Mouse (Mus musculus) intestine, embryonic 16.5 days (tissue): ENCODE data around the gene Arpc2. TPM values are rescaled to one million over a fixed set of nuclear protein-coding genes. Genes with fewer than 3 reads are reported as not detected.
A peak's percentile ranks its signal among the peaks of the same experiment; 100 is the strongest.

Experiments used
- ATAC-seq: fragments of 200-750 bp; cut with Nextera tagmentation; 2 replicates; pipeline ENCODE4 v1.8.0; 2017; ENCODE audit warnings: moderate TSS enrichment, moderate library complexity
- H3K27ac ChIP-seq: fragments of 300-500 bp; sonication (generic); 2 replicates; pipeline ENCODE4 v1.5.1; 2014; ENCODE audit warnings: mild to moderate bottlenecking, low read length
- H3K27me3 ChIP-seq: fragments of 300-500 bp; sonication (generic); replicated peaks from 2 replicates; pipeline ENCODE4 v1.6.1; 2014; ENCODE audit warnings: low read length, control low read depth, mixed read lengths; ENCODE audit not compliant: control insufficient read depth, insufficient read depth
- H3K36me3 ChIP-seq: fragments of 300-500 bp; sonication (generic); 2 replicates; pipeline ENCODE4 v1.6.1; 2014; ENCODE audit warnings: low read length, control low read depth; ENCODE audit not compliant: control insufficient read depth, insufficient read depth
- H3K4me1 ChIP-seq: fragments of 300-500 bp; sonication (generic); 2 replicates; pipeline ENCODE4 v1.6.1; 2014; ENCODE audit warnings: low read length, control low read depth, mixed read lengths; ENCODE audit not compliant: control insufficient read depth, insufficient read depth
- H3K4me2 ChIP-seq: fragments of 300-500 bp; sonication (generic); 2 replicates; pipeline ENCODE4 v1.6.1; 2014; ENCODE audit warnings: low read depth, low read length, control low read depth
- H3K4me3 ChIP-seq: fragments of 300-500 bp; sonication (generic); 2 replicates; pipeline ENCODE4 v1.5.1; 2014; ENCODE audit warnings: mild to moderate bottlenecking, low read length
- H3K9ac ChIP-seq: fragments of 300-500 bp; sonication (generic); 2 replicates; pipeline ENCODE4 v1.6.1; 2014; ENCODE audit warnings: low read depth, low read length
- H3K9me3 ChIP-seq: fragments of 300-500 bp; sonication (generic); 2 replicates; pipeline ENCODE4 v1.6.1; 2016; ENCODE audit warnings: low read length, control low read depth; ENCODE audit not compliant: control insufficient read depth
- WGBS: fragments of 180-500 bp; shearing (Covaris S2); extraction: QIAGEN DNeasy Blood & Tissue Kit; methylation state at CpG from one replicate; pipeline ENCODE4 v1.1.7; 2014; 5-methylcytosine and 5-hydroxymethylcytosine counted together
- polyA plus RNA-seq: library from polyadenylated mRNA; unstranded; fragments of >200 nt; fragmentation: Nextera tagmentation; extraction: Ambion mirVana; gene quantifications from 2 replicates; pipeline ENCODE4 v1.2.1, GENCODE M21; 2015

Gene Arpc2
- polyA plus RNA-seq: 556 and 575 TPM in 2 replicates

DNA sequence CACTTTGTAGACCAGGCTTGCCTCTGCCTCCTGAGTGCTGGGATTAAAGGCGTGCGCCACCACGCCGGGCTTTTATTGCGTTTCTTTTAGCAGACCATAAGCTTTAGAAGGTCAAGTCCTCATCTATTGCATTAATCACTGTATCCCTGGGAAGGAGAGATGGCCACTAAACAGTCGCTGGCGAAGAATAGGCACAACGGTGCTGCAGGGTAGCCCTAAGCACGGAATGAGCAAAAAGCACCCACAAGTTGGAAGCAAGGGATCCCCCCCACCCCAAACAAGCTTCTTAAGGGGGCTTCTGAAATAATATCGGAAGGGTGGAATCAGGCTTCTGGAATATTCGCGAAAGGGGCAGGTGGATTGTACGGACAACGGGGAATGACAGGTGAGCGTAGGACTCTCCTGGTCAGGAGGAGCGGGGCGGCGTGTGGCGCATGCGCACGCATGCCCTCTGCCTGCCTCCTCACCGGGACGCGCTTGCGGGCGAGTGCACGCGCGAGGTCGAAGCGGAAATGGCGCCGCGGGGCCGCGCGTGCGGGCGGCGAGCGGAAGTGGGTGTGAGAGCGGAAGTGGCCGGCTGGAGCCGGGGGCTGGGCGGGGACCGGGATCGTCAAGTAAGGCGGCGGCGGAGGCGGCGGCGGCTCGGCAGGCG lies at the start of gene Arpc2:
TSS of gene Arpc2 (plus strand) at position 147 of the 652 bp plus-strand sequence.
- peak within 1 kb of the TSS; percentile 99 for H3K9ac ChIP-seq
- H3K9me3 ChIP-seq: no peaks in the 10 kb centered on the region
- WGBS: under 1% methylated on average over 55 of the region's 55 CpGs
- peaks cover 29% of the 10 kb centered on the region for H3K4me1 ChIP-seq
- peak within 1 kb of the TSS; percentile 93 for H3K27ac ChIP-seq
- peak within 1 kb of the TSS; percentile 98 for H3K4me3 ChIP-seq
- H3K36me3 ChIP-seq: no peaks in the 10 kb centered on the region
- H3K27me3 ChIP-seq: no peaks in the 10 kb centered on the region
- peak; percentile 90 for ATAC-seq
- peak within 1 kb of the TSS; percentile 68 for H3K4me2 ChIP-seq

- ATAC-seq: no peak
Observed at GRCm38 (mm10) chr1:74190471-74190870, 45.4 kb upstream of the Arpc2 start.

GRCm38 (mm10) chr1:74192711-74193110 lies 43.2 kb upstream of the Arpc2 start:
- H3K4me2 ChIP-seq: no peak overlapping the region
- no peak overlapping the region for H3K9ac ChIP-seq
- no peaks in the 10 kb centered on the region for H3K27me3 ChIP-seq
- no peak overlapping the region for H3K4me3 ChIP-seq
- WGBS: 69% methylated on average over 2 of the region's 2 CpGs
- ATAC-seq: no peak
- no peaks in the 10 kb centered on the region for H3K4me1 ChIP-seq
- H3K36me3 ChIP-seq: no peaks in the 10 kb centered on the region
- no peaks in the 10 kb centered on the region for H3K9me3 ChIP-seq
- no peak overlapping the region for H3K27ac ChIP-seq

More at GRCm38 (mm10) chr1:74190471-74190870, 45.4 kb upstream of the Arpc2 start:
- Histone ChIP-seq H3K27ac (no peak overlapping the region), H3K4me2 (no peak overlapping the region), H3K9ac (no peak overlapping the region), H3K27me3 (no peaks in the 10 kb centered on the region), H3K9me3 (no peaks in the 10 kb centered on the region), H3K36me3 (no peaks in the 10 kb centered on the region), H3K4me1 (no peaks in the 10 kb centered on the region), H3K4me3 (no peak overlapping the region)
- 89% methylated on average over 7 of the region's 7 CpGs for WGBS

DNA sequence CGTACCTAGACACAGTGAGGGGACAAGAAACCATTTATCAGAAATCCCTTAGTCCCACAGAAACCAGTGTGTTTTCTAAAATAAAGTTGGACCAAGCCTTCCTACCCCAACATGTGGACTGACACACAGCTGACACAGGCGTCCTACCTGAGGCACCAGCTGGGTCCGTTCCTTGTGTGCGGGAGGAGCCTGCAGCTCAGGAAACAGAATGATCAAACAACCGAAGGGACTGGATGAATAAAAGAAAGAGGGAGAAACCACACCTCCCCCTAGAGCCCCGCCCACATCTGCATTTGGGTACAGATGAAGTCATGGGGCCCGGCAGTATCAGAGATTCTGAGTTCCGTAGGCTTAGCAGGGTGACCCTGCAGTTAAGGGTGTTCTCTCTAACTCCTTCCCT lies 41.4 kb upstream of the Arpc2 start, which contains the start of gene Cxcr1:
TSS of gene Cxcr1 (minus strand) at position 187 of the 400 bp plus-strand sequence.
- Histone ChIP-seq H3K4me3 (no peak within 1 kb of the TSS), H3K4me2 (no peak within 1 kb of the TSS), H3K27ac (no peak within 1 kb of the TSS), H3K4me1 (peaks cover 8% of the 10 kb centered on the region), H3K9ac (no peak within 1 kb of the TSS), H3K36me3 (no peaks in the 10 kb centered on the region), H3K27me3 (no peaks in the 10 kb centered on the region), H3K9me3 (no peaks in the 10 kb centered on the region)
- ATAC-seq: no peak
- 67% methylated on average over 8 of the region's 8 CpGs for WGBS

DNA sequence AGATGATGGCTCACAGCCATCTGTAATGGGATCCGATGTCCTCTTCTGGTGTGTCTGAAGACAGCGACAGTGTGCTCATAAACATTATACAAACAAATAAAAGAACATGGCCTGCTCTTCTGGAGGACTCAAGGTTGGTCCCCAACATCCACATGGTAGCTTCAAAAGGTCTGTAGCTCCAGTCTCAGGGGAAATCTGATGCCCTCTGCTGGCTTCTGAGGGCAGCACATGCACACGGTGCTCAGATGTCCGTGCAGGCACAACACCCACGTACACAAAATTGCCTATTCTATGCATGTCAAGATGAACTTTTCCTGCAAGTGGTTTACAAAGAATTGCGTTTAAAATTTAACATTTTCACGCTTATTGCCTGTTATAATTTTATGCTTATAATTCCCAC lies 39.9 kb upstream of the Arpc2 start:
- Histone ChIP-seq H3K27ac (peak overlapping the region; percentile 84), H3K4me1 (peaks cover 18% of the 10 kb centered on the region), H3K4me3 (no peak overlapping the region), H3K9ac (no peak overlapping the region), H3K4me2 (no peak overlapping the region), H3K9me3 (no peaks in the 10 kb centered on the region), H3K27me3 (no peaks in the 10 kb centered on the region), H3K36me3 (no peaks in the 10 kb centered on the region)
- 49% methylated on average over 7 of the region's 7 CpGs for WGBS
- no peak for ATAC-seq

DNA sequence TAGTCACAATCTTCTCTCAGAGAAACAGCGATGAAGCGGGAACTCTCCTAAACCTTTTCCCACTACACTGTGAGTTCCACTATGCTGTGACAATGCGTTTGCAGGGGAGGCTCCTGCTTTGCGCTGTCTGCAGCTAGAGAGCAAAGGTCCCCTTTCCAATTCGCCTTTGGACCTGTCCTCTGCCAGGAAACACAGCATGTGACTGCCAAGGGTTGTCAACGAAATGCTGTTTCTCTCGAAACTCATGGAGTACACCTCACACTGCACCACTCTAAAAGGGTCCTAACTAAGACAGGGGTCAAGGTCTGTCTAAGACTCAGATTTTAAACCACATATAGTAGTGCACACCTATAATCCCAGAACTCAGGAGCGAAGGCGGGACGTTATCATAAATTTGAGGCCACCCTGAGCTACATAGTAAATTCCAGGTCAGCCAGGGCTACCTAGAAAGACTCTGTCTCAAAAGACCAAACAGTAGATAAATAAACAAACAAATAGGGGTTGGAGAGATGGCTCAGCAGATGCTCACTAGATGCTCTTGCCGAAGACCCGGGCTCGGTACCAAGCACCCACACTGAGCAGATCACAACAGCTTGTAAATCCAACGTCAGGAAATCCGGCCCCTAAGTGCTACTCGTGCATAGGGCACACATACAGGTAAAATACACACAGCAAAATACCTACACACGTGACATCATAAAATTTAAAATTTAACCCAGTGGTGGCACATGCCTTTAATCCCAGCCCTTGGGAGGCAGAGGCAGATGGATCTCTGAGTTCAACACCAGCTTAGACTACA lies 39.1 kb upstream of the Arpc2 start:
- Histone ChIP-seq H3K27ac (peak overlapping the region; percentile 84), H3K9me3 (no peaks in the 10 kb centered on the region), H3K36me3 (no peaks in the 10 kb centered on the region), H3K27me3 (no peaks in the 10 kb centered on the region), H3K4me1 (peaks cover 18% of the 10 kb centered on the region), H3K4me2 (peak overlapping the region; percentile 36; the same call in 1 of the 2 replicates), H3K9ac (peak overlapping the region; percentile 21; the same call in 1 of the 2 replicates), H3K4me3 (no peak overlapping the region)
- ATAC-seq: peak; percentile 87
- 62% methylated on average over 17 of the region's 17 CpGs for WGBS

- H3K4me2 ChIP-seq: no peak overlapping the region
- no peaks in the 10 kb centered on the region for H3K27me3 ChIP-seq
- H3K27ac ChIP-seq: 0 out of 2 replicates have a peak overlapping the region, but pooled peaks have one; percentile 5
- H3K9ac ChIP-seq: no peak overlapping the region
- H3K4me1 ChIP-seq: peaks cover 18% of the 10 kb centered on the region
- H3K4me3 ChIP-seq: no peak overlapping the region
- no peaks in the 10 kb centered on the region for H3K36me3 ChIP-seq
- no peaks in the 10 kb centered on the region for H3K9me3 ChIP-seq
- 81% methylated on average over 12 of the region's 12 CpGs for WGBS
- no peak for ATAC-seq
Observed at GRCm38 (mm10) chr1:74197726-74198470, 38.0 kb upstream of the Arpc2 start.

GRCm38 (mm10) chr1:74199046-74199445 lies 36.8 kb upstream of the Arpc2 start:
- 63% methylated on average over 8 of the region's 8 CpGs for WGBS
- no peak overlapping the region for H3K4me2 ChIP-seq
- peaks cover 20% of the 10 kb centered on the region for H3K4me1 ChIP-seq
- H3K27ac ChIP-seq: peak overlapping the region; percentile 46
- no peaks in the 10 kb centered on the region for H3K36me3 ChIP-seq
- peak; percentile 38 for ATAC-seq
- no peak overlapping the region for H3K4me3 ChIP-seq
- no peaks in the 10 kb centered on the region for H3K27me3 ChIP-seq
- H3K9me3 ChIP-seq: no peaks in the 10 kb centered on the region
- no peak overlapping the region for H3K9ac ChIP-seq
